Mouse (Mus musculus) lung, embryonic 14.5 days (tissue): ENCODE results near the gene Pnpla7. TPM values are rescaled to one million over a fixed set of nuclear protein-coding genes. Genes with fewer than 3 reads are reported as not detected.
"Not testable (repeated sequence)": the region's sequence is repeated elsewhere in the genome, so short reads cannot be mapped to it uniquely, and the experiment has no call there.

Experiments
- ATAC-seq: fragments of 200-750 bp; cut with Nextera tagmentation; 2 replicates; pipeline ENCODE4 v1.8.0; 2017; ENCODE audit warnings: mild to moderate bottlenecking, moderate TSS enrichment, moderate library complexity; ENCODE audit not compliant: insufficient read depth
- DNase-seq: peaks from one replicate; pipeline ENCODE4 v3.0.0-alpha.2; 2015
- H3K27ac ChIP-seq: fragments of 300-500 bp; sonication (generic); 2 replicates; pipeline ENCODE4 v1.5.1; 2014; ENCODE audit warnings: low read depth, mild to moderate bottlenecking, moderate library complexity
- H3K27me3 ChIP-seq: fragments of 300-500 bp; sonication (generic); 2 replicates; pipeline ENCODE4 v1.6.1; 2014; ENCODE audit warnings: low read length, control low read depth; ENCODE audit not compliant: insufficient read depth
- H3K36me3 ChIP-seq: fragments of 300-500 bp; sonication (generic); 2 replicates; pipeline ENCODE4 v1.6.1; 2014; ENCODE audit warnings: control low read depth; ENCODE audit not compliant: insufficient read depth
- H3K4me1 ChIP-seq: fragments of 300-500 bp; sonication (generic); 2 replicates; pipeline ENCODE4 v1.6.1; 2014; ENCODE audit warnings: antibody characterized with exemption, control low read depth; ENCODE audit not compliant: insufficient read depth
- H3K4me2 ChIP-seq: fragments of 300-500 bp; sonication (generic); 2 replicates; pipeline ENCODE4 v1.6.1; 2014; ENCODE audit warnings: mild to moderate bottlenecking
- H3K4me3 ChIP-seq: fragments of 300-500 bp; sonication (generic); 2 replicates; pipeline ENCODE4 v1.5.1; 2014; ENCODE audit warnings: low read depth, low read length
- H3K9ac ChIP-seq: fragments of 300-500 bp; sonication (generic); 2 replicates; pipeline ENCODE4 v1.6.1; 2014
- H3K9me3 ChIP-seq: fragments of 300-500 bp; sonication (generic); 2 replicates; pipeline ENCODE4 v1.6.1; 2016; ENCODE audit warnings: low read depth, low read length, control low read depth
- CTCF ChIP-seq: IDR thresholded peaks from 2 replicates; pipeline ENCODE4 v1.5.1; 2016; ENCODE audit warnings: antibody characterized with exemption, low read depth
- WGBS: fragments of 180-500 bp; shearing (Covaris S2); extraction: QIAGEN DNeasy Blood & Tissue Kit; methylation state at CpG from one replicate; pipeline ENCODE4 v1.1.7; 2014; 5-methylcytosine and 5-hydroxymethylcytosine counted together
- polyA plus RNA-seq: library from polyadenylated mRNA; unstranded; fragments of >200 nt; fragmentation: Nextera tagmentation; extraction: Ambion mirVana; gene quantifications from 2 replicates; pipeline ENCODE4 v1.2.1, GENCODE M21; 2014

Gene Pnpla7
- polyA plus RNA-seq, 1 experiment from 2014 or later = 6.6 TPM

DNA sequence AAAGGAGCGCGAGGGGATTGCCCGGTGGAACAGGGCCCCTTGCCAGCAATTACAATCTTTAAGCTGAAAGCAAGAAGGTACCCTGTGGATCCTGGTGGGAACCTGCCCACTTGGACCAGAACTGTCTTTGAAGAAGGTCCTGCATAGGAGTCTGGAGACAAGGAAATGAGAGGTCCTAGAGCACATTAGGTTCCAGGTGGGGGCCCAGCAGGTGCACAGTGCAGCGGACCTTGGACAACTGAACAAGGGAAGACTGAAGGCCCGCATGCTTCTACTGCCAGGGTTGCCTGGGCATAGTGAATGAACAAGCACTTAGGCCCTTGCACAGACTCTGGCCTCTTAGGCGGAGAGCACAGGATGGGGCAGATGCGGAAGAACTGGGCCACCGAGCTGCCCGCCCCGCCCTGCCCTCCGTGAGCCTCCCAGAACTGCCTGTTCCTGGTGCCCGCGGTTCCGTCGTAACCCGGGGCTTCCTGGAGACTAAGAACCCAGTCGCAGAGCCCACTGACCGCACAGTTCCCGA, 41.3 kb upstream of the Pnpla7 start:
- DNase-seq (no peak), ATAC-seq (no peak; the same call in 1 of the 2 replicates)
- no peaks in the 10 kb centered on the region for H3K27me3 ChIP-seq
- 3% methylated on average over 19 of the region's 19 CpGs for WGBS
- peak overlapping the region; percentile 80 for H3K27ac ChIP-seq
- no peak for TF ChIP-seq CTCF
- no peaks in the 10 kb centered on the region for H3K36me3 ChIP-seq
- peak overlapping the region; percentile 64 for H3K4me3 ChIP-seq
- H3K4me2 ChIP-seq = peak overlapping the region; percentile 97
- no peaks in the 10 kb centered on the region for H3K9me3 ChIP-seq
- no peaks in the 10 kb centered on the region for H3K4me1 ChIP-seq
- H3K9ac ChIP-seq = peak overlapping the region; percentile 71

DNA sequence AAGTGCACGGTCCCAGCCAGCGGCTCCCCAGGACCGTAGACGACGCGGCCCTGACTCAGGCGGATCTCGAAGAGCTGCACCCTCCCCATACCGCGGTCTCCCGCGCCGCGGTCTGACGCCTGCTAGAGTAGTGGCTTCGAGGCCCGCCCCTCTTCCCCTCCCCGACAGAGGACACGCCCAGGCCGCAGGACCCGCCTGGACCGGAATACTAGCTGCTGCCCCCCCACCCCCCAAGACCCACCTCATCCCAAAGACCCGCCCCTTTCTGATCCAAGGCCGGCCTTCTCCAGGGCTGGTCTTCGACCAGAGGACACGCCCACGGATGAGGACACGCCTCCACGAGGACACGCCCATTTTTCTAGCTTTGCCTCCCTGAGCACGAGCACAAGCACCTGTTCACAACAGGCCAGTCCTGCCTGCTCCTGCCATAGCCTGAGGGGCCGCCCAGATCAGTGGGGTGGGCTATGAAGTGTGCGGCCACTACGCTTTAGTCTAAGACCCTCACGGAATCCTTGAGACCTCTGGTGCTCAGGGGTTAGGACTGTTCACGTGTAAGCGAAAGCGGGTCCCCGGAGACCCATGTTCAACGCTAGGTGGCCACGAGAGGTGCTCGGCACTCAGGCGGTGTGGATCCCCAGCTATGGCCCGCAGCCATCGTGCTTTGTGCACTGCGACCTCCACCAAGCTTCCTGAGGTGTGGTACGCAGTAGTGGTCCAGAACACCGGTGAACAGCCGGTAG, 40.6 kb upstream of the Pnpla7 start, which contains the start of gene Arrdc1:
Gene Arrdc1 (minus strand): TSS at position 196 of the 740 bp plus-strand sequence.
- Histone ChIP-seq H3K36me3 (no peaks in the 10 kb centered on the region), H3K4me2 (peak within 1 kb of the TSS; percentile 97), H3K9me3 (no peaks in the 10 kb centered on the region), H3K27ac (peak within 1 kb of the TSS; percentile 80), H3K4me1 (no peaks in the 10 kb centered on the region), H3K9ac (peak within 1 kb of the TSS; percentile 71), H3K27me3 (no peaks in the 10 kb centered on the region), H3K4me3 (peak within 1 kb of the TSS; percentile 64)
- ATAC-seq = peak; percentile 95
- 0% methylated on average over 49 of the region's 49 CpGs for WGBS
- TF ChIP-seq CTCF = peak; percentile 70
- DNase-seq = peak; percentile 97

DNA sequence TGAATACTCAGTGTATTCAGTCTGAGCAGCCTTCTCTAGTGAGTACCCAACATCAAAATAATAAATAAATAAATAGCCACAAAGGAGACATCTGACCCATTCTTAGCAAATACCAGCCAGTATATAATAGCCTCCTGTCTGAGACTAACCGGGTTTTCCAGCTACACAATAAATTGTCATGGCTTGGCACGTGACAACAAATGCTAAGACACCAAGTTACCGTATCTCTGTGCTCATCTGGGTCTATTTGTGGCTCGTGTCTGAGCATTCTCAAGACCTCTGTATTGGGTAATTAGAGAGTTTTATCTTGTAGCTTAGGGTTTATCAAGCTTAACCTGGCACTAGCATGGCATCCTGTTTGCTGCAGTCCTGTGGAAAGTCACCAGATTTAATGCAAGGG, 33.7 kb upstream of the Pnpla7 start:
- no peaks in the 10 kb centered on the region for H3K9me3 ChIP-seq
- no peaks in the 10 kb centered on the region for H3K36me3 ChIP-seq
- no peak overlapping the region for H3K4me3 ChIP-seq
- DNase-seq (no peak), ATAC-seq (no peak)
- H3K27me3 ChIP-seq = no peaks in the 10 kb centered on the region
- no peaks in the 10 kb centered on the region for H3K4me1 ChIP-seq
- TF ChIP-seq CTCF = no peak
- H3K27ac ChIP-seq = no peak overlapping the region
- 73% methylated on average over 4 of the region's 4 CpGs for WGBS
- H3K4me2 ChIP-seq = no peak overlapping the region
- no peak overlapping the region for H3K9ac ChIP-seq

DNA sequence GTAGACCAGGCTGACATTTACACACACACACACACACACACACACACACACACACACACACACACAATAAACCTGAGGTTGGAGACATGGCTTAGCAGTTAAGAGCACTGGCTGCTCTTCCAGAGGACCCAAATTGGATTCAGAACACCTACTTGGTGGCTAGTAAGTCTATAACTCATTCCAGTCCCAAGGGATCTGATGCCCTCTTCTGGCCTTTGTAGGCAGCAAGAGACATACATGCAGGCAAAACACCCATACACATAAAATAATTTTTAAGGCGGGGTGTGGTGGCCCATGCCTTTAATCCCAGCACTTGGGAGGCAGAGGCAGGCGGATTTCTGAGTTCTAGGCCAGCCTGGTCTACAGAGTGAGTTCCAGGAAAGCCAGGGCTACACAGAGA, 31.5 kb upstream of the Pnpla7 start:
- not testable (repeated sequence) for ATAC-seq, H3K4me1 ChIP-seq, H3K9ac ChIP-seq, H3K36me3 ChIP-seq, H3K27me3 ChIP-seq, H3K27ac ChIP-seq, H3K4me3 ChIP-seq, H3K9me3 ChIP-seq, H3K4me2 ChIP-seq
- peak; percentile 60 for DNase-seq
- TF ChIP-seq CTCF = peak; percentile 56
- 43% methylated on average over 2 of the region's 2 CpGs for WGBS

DNA sequence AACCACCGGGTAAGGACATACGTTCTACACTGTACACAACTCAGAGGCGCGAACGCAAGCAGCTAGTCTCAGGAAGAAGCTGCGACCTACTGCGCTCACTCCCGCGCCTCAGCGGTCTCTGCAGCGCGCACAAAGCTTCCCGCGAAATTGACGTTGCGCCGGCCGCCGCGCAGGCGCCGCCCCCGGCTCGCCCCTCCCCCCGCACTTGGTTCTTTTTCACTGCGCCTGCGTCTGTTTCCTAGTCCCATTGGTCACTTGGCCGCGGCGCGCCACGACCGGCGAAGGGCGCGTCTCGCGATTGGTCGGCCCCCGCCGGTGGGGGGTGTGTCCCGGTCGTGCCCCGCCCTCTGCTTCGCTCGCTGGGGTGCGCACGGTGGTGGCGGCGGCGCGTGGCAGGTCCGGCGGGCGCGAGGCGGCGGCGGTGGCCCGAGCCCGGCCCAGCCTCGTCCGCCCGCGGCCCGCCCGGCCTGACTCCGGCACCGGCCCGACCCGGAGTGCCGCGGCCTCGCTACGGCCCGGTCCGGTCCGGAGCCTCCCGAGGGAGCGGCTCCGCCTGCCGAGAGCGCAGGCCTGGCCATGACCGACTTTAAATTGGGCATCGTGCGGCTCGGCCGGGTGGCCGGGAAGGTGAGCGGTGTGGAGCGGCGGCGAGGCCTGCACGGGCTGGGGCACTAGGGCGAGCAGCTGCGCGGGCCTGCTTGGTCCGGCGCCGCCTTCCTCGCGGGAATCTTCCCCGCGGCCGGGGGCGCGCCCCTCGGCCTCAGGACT, 26.2 kb upstream of the Pnpla7 start, which contains the start of gene Zmynd19:
Gene Zmynd19 (plus strand): TSS at position 372 of the 768 bp plus-strand sequence.
- under 1% methylated on average over 98 of the region's 108 CpGs for WGBS
- peak; percentile 98 for DNase-seq
- peak; percentile 97 for ATAC-seq
- H3K4me1 ChIP-seq = peaks cover 5% of the 10 kb centered on the region; the same call in 1 of the 2 replicates
- no peaks in the 10 kb centered on the region for H3K9me3 ChIP-seq
- H3K27ac ChIP-seq = peak within 1 kb of the TSS; percentile 46; the same call in 1 of the 2 replicates
- H3K4me2 ChIP-seq = peak within 1 kb of the TSS; percentile 89
- H3K36me3 ChIP-seq = peaks cover 29% of the 10 kb centered on the region
- H3K9ac ChIP-seq = peak within 1 kb of the TSS; percentile 90
- no peak for TF ChIP-seq CTCF
- H3K4me3 ChIP-seq = peak within 1 kb of the TSS; percentile 97
- no peaks in the 10 kb centered on the region for H3K27me3 ChIP-seq

DNA sequence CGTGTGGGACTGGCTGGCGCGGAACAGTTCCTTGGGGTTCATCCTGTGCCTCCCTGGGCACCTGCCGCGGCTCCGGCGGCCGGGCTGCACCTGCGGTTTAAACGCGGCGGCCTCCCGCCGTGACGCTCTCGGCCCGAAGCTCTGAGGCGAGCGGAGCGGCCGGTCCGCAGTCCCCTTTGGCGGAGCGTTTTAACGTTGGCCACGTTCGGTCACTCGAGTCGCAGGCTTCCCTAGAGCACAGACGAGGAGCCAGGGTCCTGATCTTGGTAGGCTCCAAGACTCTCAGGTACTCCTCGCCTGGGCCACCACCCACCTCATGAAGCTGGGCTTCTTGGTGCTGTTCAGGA, 25.7 kb upstream of the Pnpla7 start:
- H3K9ac ChIP-seq = peak overlapping the region; percentile 90
- under 1% methylated on average over 31 of the region's 31 CpGs for WGBS
- ATAC-seq = no peak

DNA sequence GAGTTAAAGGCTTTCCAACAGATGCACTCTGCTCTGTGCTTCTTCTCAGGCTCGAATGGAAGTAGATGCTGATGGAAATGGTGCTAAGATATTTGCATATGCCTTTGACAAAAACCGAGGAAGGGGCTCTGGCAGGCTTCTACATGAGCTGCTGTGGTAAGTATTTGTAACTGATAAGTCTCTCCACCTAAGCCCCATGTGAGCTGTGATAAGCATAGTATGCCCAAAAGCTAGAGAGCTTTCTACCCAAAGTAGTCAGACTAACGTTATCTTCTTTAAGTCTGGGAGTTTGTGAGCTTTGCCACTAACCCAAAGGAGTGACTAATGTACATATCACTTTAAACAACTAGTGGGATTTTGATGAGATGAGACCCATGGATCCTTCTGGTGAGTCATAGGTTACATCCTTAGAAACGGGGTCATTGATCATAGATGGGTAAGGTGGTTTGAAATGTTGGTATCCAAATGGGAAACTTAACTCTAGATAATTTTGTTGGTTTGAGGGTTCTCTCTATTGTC, 23.2 kb upstream of the Pnpla7 start:
- TF ChIP-seq CTCF = no peak
- ATAC-seq (no peak), DNase-seq (no peak)
- H3K36me3 ChIP-seq = peaks cover 55% of the 10 kb centered on the region
- no peak overlapping the region for H3K9ac ChIP-seq
- H3K4me2 ChIP-seq = no peak overlapping the region
- H3K4me1 ChIP-seq = peaks cover 5% of the 10 kb centered on the region; the same call in 1 of the 2 replicates
- 81% methylated on average over 4 of the region's 4 CpGs for WGBS
- no peak overlapping the region for H3K4me3 ChIP-seq
- H3K9me3 ChIP-seq = no peaks in the 10 kb centered on the region
- no peaks in the 10 kb centered on the region for H3K27me3 ChIP-seq
- no peak overlapping the region for H3K27ac ChIP-seq

More for the DNA sequence above, 25.7 kb upstream of the Pnpla7 start:
- Histone ChIP-seq H3K27me3 (no peaks in the 10 kb centered on the region), H3K9me3 (no peaks in the 10 kb centered on the region), H3K4me2 (peak overlapping the region; percentile 89), H3K4me3 (peak overlapping the region; percentile 97), H3K36me3 (peaks cover 34% of the 10 kb centered on the region), H3K27ac (peak overlapping the region; percentile 46; the same call in 1 of the 2 replicates), H3K4me1 (peaks cover 5% of the 10 kb centered on the region; the same call in 1 of the 2 replicates)
- peak; percentile 42 for DNase-seq
- TF ChIP-seq CTCF = no peak
